Mouse (Mus musculus) kidney, adult 9 months (tissue): ENCODE measurements at regions not wholly inside any gene's neighbourhood (a gene's known extent, or its start where the extent isn't known, plus 50 kb on each side); places are given as distances from the start of the nearest gene placed in this dataset.

Experiments used
- DNase-seq: peaks from one replicate; pipeline ENCODE4 v3.0.0; 2022

- DNase-seq, result no peak
Measured at GRCm38 (mm10) chr1:35797526-35797925, 270.7 kb upstream of the Hs6st1 start.

GRCm38 (mm10) chr1:35805546-35805945 is 262.7 kb upstream of the Hs6st1 start:
- no peak for DNase-seq

- DNase-seq, result no peak
Measured at GRCm38 (mm10) chr1:35806329-35806728, 261.9 kb upstream of the Hs6st1 start.

GRCm38 (mm10) chr1:35806731-35807130 is 261.5 kb upstream of the Hs6st1 start:
- no peak for DNase-seq

- peak; percentile 14 for DNase-seq
Measured at GRCm38 (mm10) chr1:35808894-35809293, 259.3 kb upstream of the Hs6st1 start.

GRCm38 (mm10) chr1:35809341-35809740 is 258.9 kb upstream of the Hs6st1 start:
- DNase-seq, result no peak

- no peak for DNase-seq
Measured at GRCm38 (mm10) chr1:35810571-35811342, 257.4 kb upstream of the Hs6st1 start.

- DNase-seq, result no peak
Measured at GRCm38 (mm10) chr1:35811380-35811779, 256.8 kb upstream of the Hs6st1 start.

- no peak for DNase-seq
Measured at GRCm38 (mm10) chr1:35811795-35812194, 256.4 kb upstream of the Hs6st1 start.

- DNase-seq, result peak; percentile 21
Measured at GRCm38 (mm10) chr1:35813625-35814024, 254.6 kb upstream of the Hs6st1 start.

GRCm38 (mm10) chr1:35814207-35814606 is 254.0 kb upstream of the Hs6st1 start:
- DNase-seq, result no peak

- no peak for DNase-seq
Measured at GRCm38 (mm10) chr1:35814751-35815150, 253.4 kb upstream of the Hs6st1 start.

GRCm38 (mm10) chr1:35821791-35822190 is 246.4 kb upstream of the Hs6st1 start:
- no peak for DNase-seq

GRCm38 (mm10) chr1:35822376-35823202 is 245.6 kb upstream of the Hs6st1 start:
- DNase-seq, result no peak

- no peak for DNase-seq
Measured at GRCm38 (mm10) chr1:35823496-35823895, 244.7 kb upstream of the Hs6st1 start.

GRCm38 (mm10) chr1:35823981-35824880 is 244.0 kb upstream of the Hs6st1 start:
- DNase-seq, result no peak

- no peak for DNase-seq
Measured at GRCm38 (mm10) chr1:35825531-35825966, 242.7 kb upstream of the Hs6st1 start.

- no peak for DNase-seq
Measured at GRCm38 (mm10) chr1:35826575-35827114, 241.6 kb upstream of the Hs6st1 start.

- DNase-seq, result peak; percentile 43
Measured at GRCm38 (mm10) chr1:35827471-35827870, 240.7 kb upstream of the Hs6st1 start.

GRCm38 (mm10) chr1:35834180-35834579 is 234.0 kb upstream of the Hs6st1 start:
- DNase-seq, result no peak

GRCm38 (mm10) chr1:35836552-35836951 is 231.6 kb upstream of the Hs6st1 start:
- DNase-seq, result peak; percentile 59

- no peak for DNase-seq
Measured at GRCm38 (mm10) chr1:35838625-35839024, 229.6 kb upstream of the Hs6st1 start.

- peak; percentile 57 for DNase-seq
Measured at GRCm38 (mm10) chr1:35839446-35839845, 228.8 kb upstream of the Hs6st1 start.
